Mouse (Mus musculus): ENCODE measurements around the gene Capns2. TPM values are rescaled to one million over a fixed set of nuclear protein-coding genes. Genes with fewer than 3 reads are reported as not detected.

The Capns2 gene
- polyA plus RNA-seq, 1 experiment, result 1.7 TPM

DNA sequence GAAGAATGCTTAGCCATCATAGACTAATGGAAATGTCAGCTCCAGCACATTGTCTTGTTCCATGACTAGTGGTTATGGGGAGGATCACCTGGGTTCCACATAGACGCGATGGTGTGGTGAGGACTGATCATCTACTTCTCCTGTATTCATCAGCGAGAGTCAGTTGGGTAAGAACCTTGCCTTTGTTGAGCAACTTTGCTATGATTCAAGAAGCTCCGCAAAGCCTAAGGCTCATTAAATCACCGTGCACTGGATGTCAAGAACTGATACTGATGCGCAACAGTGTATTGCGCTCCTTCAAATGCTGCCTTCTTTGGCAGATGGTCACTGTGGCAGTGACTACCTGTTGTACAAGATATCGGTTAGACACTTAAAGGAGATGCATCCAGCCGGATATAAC lies 5.3 kb downstream of the Capns2 start:
- no peaks in the 10 kb centered on the region for H3K27me3 ChIP-seq (ENCODE audit: control insufficient read depth, insufficient read depth, low read length)

DNA sequence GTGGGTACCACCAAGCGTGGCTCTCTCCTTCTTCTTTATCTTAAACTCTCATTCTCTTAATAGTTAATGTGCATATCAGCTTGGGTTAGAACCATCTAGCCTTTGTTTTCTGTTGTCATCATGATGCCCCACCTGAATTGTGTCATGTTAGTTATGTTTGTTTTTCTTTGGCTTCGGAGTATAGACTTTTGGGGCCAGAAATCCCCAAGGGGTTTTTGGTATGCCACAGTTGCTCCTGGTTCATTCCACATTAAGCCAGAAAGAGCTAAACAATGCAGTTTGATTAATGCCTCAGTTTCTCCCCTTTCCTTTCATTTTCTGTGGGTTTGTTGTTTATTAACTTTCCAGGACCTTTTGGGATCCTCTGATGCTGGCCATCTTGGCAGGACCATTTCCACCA lies 7.2 kb downstream of the Capns2 start:
- Histone ChIP-seq H3K4me1 (ENCODE audit: control insufficient read depth, insufficient read depth, low read length) (no peaks in the 10 kb centered on the region), H3K27me3 (ENCODE audit: control insufficient read depth, insufficient read depth, low read length) (no peaks in the 10 kb centered on the region), H3K4me3 (ENCODE audit: control insufficient read depth, low read depth, low read length) (no peak overlapping the region), H3K27ac (ENCODE audit: control insufficient read depth, insufficient read depth, low read depth, low read length) (no peak overlapping the region), H3K36me3 (ENCODE audit: control insufficient read depth, insufficient read depth, low read length) (no peaks in the 10 kb centered on the region)
- TF ChIP-seq CTCF (IDR thresholded peaks at IDR 0.05; ENCODE audit: control insufficient read depth, insufficient read depth, insufficient replicate concordance, low read depth, low read length) (no peak), POLR2A (IDR thresholded peaks at IDR 0.05; ENCODE audit: control insufficient read depth, low read depth, low read length) (no peak)

More for the DNA sequence above, 5.3 kb downstream of the Capns2 start:
- H3K27ac ChIP-seq (ENCODE audit: control insufficient read depth, insufficient read depth, low read depth, low read length), result no peak overlapping the region
- no peak overlapping the region for H3K4me3 ChIP-seq (ENCODE audit: control insufficient read depth, low read depth, low read length)
- H3K4me1 ChIP-seq (ENCODE audit: control insufficient read depth, insufficient read depth, low read length), result peaks cover 2% of the 10 kb centered on the region
- H3K36me3 ChIP-seq (ENCODE audit: control insufficient read depth, insufficient read depth, low read length), result no peaks in the 10 kb centered on the region
- TF ChIP-seq CTCF (IDR thresholded peaks at IDR 0.05; ENCODE audit: control insufficient read depth, insufficient read depth, insufficient replicate concordance, low read depth, low read length) (no peak), POLR2A (IDR thresholded peaks at IDR 0.05; ENCODE audit: control insufficient read depth, low read depth, low read length) (no peak)

DNA sequence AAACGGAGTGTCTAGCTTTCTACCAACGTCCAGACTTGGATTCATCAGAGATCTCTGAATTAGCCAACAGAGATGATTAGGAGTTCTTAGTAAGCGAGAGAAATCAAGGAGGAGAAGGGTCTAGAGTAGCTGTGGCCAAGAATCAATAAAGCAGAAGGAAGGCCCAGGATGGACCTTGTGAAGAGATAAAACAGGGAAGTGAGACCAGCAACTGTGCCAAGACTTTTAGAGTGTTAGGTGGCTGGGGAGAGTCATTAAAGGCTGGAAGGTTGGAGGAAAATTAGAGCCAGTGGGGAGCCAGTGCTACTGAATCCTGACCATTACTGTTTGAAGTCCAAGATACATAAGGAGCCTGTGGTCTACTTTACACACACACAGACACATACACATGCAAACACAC lies 10.3 kb downstream of the Capns2 start:
- Histone ChIP-seq H3K4me1 (ENCODE audit: control insufficient read depth, insufficient read depth, low read length) (no peaks in the 10 kb centered on the region), H3K27me3 (ENCODE audit: control insufficient read depth, insufficient read depth, low read length) (no peaks in the 10 kb centered on the region), H3K27ac (ENCODE audit: control insufficient read depth, insufficient read depth, low read depth, low read length) (no peak overlapping the region), H3K36me3 (ENCODE audit: control insufficient read depth, insufficient read depth, low read length) (no peaks in the 10 kb centered on the region), H3K4me3 (ENCODE audit: control insufficient read depth, low read depth, low read length) (no peak overlapping the region)
- TF ChIP-seq POLR2A (IDR thresholded peaks at IDR 0.05; ENCODE audit: control insufficient read depth, low read depth, low read length), result no peak
- TF ChIP-seq CTCF (IDR thresholded peaks at IDR 0.05; ENCODE audit: control insufficient read depth, insufficient read depth, insufficient replicate concordance, low read depth, low read length), result no peak

DNA sequence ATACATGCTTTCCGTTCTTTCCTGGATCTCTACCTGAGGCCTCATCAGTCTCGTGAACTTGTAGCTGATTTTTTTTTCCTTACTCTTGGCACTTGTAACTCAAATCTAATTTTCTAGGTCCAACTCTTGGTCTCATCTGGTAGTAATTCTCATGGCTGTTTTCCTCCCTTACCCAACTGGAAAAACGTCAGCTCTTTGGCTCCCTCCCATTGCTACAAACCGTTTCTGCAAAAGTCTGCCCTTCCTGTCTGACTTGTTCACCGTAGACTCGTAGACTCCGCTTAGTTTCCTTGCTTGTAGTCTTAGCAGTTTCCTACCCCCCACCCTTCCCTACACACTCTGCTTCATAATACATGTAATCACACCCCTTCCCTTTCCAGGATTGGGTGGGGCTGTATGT lies 12.2 kb downstream of the Capns2 start:
- Histone ChIP-seq H3K27me3 (ENCODE audit: control insufficient read depth, insufficient read depth, low read length) (no peaks in the 10 kb centered on the region), H3K36me3 (ENCODE audit: control insufficient read depth, insufficient read depth, low read length) (no peaks in the 10 kb centered on the region), H3K27ac (ENCODE audit: control insufficient read depth, insufficient read depth, low read depth, low read length) (no peak overlapping the region), H3K4me1 (ENCODE audit: control insufficient read depth, insufficient read depth, low read length) (no peaks in the 10 kb centered on the region), H3K4me3 (ENCODE audit: control insufficient read depth, low read depth, low read length) (no peak overlapping the region)
- no peak for TF ChIP-seq POLR2A (IDR thresholded peaks at IDR 0.05; ENCODE audit: control insufficient read depth, low read depth, low read length)
- TF ChIP-seq CTCF (IDR thresholded peaks at IDR 0.05; ENCODE audit: control insufficient read depth, insufficient read depth, insufficient replicate concordance, low read depth, low read length), result no peak

DNA sequence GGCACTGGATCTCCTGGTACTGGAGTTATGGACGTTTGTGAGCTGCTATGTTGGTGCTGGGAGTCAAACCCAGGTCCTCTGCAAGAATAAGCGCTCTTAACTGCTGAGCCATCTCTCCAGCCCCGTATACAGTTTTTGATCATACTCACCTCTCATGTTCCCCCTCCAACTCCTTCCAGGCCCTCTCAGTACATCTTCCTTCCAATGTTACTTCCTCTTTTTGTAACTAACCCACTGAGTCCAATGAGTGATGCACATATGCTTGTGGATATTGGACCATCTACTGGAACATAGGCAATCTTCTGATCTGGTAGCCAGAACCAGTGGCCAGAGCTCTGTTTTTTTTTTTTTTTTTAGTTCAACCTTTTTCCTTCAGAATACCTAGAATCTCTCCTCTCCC lies 14.9 kb downstream of the Capns2 start:
- TF ChIP-seq POLR2A (IDR thresholded peaks at IDR 0.05; ENCODE audit: control insufficient read depth, low read depth, low read length), result no peak
- no peak for TF ChIP-seq CTCF (IDR thresholded peaks at IDR 0.05; ENCODE audit: control insufficient read depth, insufficient read depth, insufficient replicate concordance, low read depth, low read length)
- H3K4me1 ChIP-seq (ENCODE audit: control insufficient read depth, insufficient read depth, low read length), result no peaks in the 10 kb centered on the region
- no peaks in the 10 kb centered on the region for H3K27me3 ChIP-seq (ENCODE audit: control insufficient read depth, insufficient read depth, low read length)
- H3K27ac ChIP-seq (ENCODE audit: control insufficient read depth, insufficient read depth, low read depth, low read length), result no peak overlapping the region
- no peak overlapping the region for H3K4me3 ChIP-seq (ENCODE audit: control insufficient read depth, low read depth, low read length)
- H3K36me3 ChIP-seq (ENCODE audit: control insufficient read depth, insufficient read depth, low read length), result no peaks in the 10 kb centered on the region

DNA sequence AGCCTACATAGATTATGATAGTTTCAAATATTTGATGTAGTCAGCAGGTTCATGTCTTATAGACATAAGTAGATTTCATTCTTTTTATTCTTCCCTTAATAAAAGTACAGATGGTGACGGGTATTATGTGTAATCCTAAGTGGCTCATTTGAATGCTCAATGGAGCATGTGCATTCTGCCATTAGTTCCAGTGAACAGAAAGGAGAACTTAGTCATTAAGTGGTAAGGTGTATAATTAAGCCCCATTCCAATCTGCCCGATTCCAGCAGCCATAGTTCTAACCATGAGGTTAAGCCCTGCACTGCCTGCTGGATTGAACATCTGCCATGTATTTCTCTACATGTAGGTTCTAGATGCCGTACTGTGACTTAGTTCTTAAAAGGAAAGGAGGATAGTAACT lies 20.6 kb downstream of the Capns2 start:
- Histone ChIP-seq H3K36me3 (ENCODE audit: control insufficient read depth, insufficient read depth, low read length) (no peaks in the 10 kb centered on the region), H3K4me1 (ENCODE audit: control insufficient read depth, insufficient read depth, low read length) (no peaks in the 10 kb centered on the region), H3K27ac (ENCODE audit: control insufficient read depth, insufficient read depth, low read depth, low read length) (no peak overlapping the region), H3K27me3 (ENCODE audit: control insufficient read depth, insufficient read depth, low read length) (no peaks in the 10 kb centered on the region), H3K4me3 (ENCODE audit: control insufficient read depth, low read depth, low read length) (no peak overlapping the region)
- no peak for TF ChIP-seq POLR2A (IDR thresholded peaks at IDR 0.05; ENCODE audit: control insufficient read depth, low read depth, low read length)
- no peak for TF ChIP-seq CTCF (IDR thresholded peaks at IDR 0.05; ENCODE audit: control insufficient read depth, insufficient read depth, insufficient replicate concordance, low read depth, low read length)

DNA sequence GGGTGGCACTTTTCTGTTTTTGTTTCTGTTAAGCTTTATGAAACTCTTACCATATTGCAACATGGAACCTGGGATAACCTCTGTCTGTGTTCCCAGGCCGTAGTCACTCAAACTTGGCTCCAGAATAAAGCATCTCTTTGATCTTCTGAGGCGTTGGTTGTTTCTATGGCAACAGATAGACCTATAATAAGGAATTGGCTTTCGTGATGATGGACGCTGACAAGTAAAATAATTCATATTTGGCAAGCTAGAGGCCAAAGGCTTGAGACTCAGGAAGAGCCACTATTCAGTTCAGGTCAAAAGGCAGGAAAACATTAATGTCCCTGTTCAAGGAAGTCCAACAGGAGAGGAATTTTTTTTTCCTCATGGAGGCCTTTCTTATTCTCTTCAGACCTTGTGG lies 27.8 kb downstream of the Capns2 start:
- Histone ChIP-seq H3K27ac (ENCODE audit: control insufficient read depth, insufficient read depth, low read depth, low read length) (no peak overlapping the region), H3K36me3 (ENCODE audit: control insufficient read depth, insufficient read depth, low read length) (no peaks in the 10 kb centered on the region), H3K27me3 (ENCODE audit: control insufficient read depth, insufficient read depth, low read length) (no peaks in the 10 kb centered on the region), H3K4me1 (ENCODE audit: control insufficient read depth, insufficient read depth, low read length) (no peaks in the 10 kb centered on the region), H3K4me3 (ENCODE audit: control insufficient read depth, low read depth, low read length) (no peak overlapping the region)
- TF ChIP-seq POLR2A (IDR thresholded peaks at IDR 0.05; ENCODE audit: control insufficient read depth, low read depth, low read length), result no peak
- TF ChIP-seq CTCF (IDR thresholded peaks at IDR 0.05; ENCODE audit: control insufficient read depth, insufficient read depth, insufficient replicate concordance, low read depth, low read length), result no peak

DNA sequence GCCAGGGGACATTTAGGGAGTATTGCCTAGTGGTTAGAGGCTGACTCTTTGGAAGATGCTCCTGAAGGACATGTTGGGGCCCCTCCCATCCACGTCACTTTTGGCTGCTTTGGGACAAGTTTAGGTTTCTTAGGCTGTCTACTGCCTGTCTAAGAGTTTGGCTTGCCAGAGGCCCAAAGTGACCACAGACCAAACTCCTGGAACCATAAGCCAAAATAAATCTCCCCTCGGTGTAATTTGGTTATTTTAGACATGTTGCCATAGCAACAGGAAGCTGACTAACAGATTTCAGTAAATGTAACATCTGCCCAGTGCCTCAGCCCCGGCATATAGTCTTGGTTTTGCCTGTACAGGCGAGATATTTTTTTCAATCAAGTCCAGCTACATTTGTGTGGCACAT lies 36.8 kb downstream of the Capns2 start:
- Histone ChIP-seq H3K4me3 (ENCODE audit: control insufficient read depth, low read depth, low read length) (no peak overlapping the region), H3K4me1 (ENCODE audit: control insufficient read depth, insufficient read depth, low read length) (no peaks in the 10 kb centered on the region), H3K27me3 (ENCODE audit: control insufficient read depth, insufficient read depth, low read length) (no peaks in the 10 kb centered on the region), H3K27ac (ENCODE audit: control insufficient read depth, insufficient read depth, low read depth, low read length) (no peak overlapping the region), H3K36me3 (ENCODE audit: control insufficient read depth, insufficient read depth, low read length) (no peaks in the 10 kb centered on the region)
- TF ChIP-seq POLR2A (IDR thresholded peaks at IDR 0.05; ENCODE audit: control insufficient read depth, low read depth, low read length) (no peak), CTCF (IDR thresholded peaks at IDR 0.05; ENCODE audit: control insufficient read depth, insufficient read depth, insufficient replicate concordance, low read depth, low read length) (no peak)
